Mouse (Mus musculus) CH12.LX (cell line): ENCODE data around the gene Aplf. TPM values are rescaled to one million over a fixed set of nuclear protein-coding genes. Genes with fewer than 3 reads are reported as not detected.

ENCODE experiments used
- DNase-seq: peaks from one replicate; pipeline ENCODE4 v3.0.0-alpha.2; 2013; ENCODE audit errors: extremely low read depth
- H3K27ac ChIP-seq: 2 replicates; pipeline ENCODE4 v1.5.1; 2012; ENCODE audit warnings: low read depth, mild to moderate bottlenecking, control low read depth, moderate library complexity; ENCODE audit not compliant: insufficient read depth
- H3K27me3 ChIP-seq: replicated peaks from 2 replicates; pipeline ENCODE3; 2012; ENCODE audit warnings: inconsistent platforms
- H3K36me3 ChIP-seq, 2 experiments: replicated peaks in 1 of 2; 2 replicates each; pipeline versions ENCODE3 to v1.6.1; 2012; ENCODE audit warnings: inconsistent platforms in 1 of 2, low read length in 1 of 2, mild to moderate bottlenecking in 1 of 2, mixed read lengths in 1 of 2, moderate library complexity in 1 of 2; ENCODE audit not compliant: control insufficient read depth in 1 of 2, insufficient read depth in 1 of 2
- H3K4me1 ChIP-seq, 2 experiments: 2 replicates each; pipeline ENCODE4 v1.6.1; 2012; ENCODE audit warnings: inconsistent platforms in 1 of 2, moderate library complexity in 1 of 2; ENCODE audit not compliant: insufficient read depth in 2 of 2, control insufficient read depth in 1 of 2
- H3K4me2 ChIP-seq: 2 replicates; pipeline ENCODE4 v1.6.1; 2012; ENCODE audit warnings: low read depth, mild to moderate bottlenecking, control low read depth; ENCODE audit not compliant: poor library complexity, insufficient read depth, severe bottlenecking
- H3K4me3 ChIP-seq, 3 experiments: fragments of 150-350 bp in 1 of 3; sonication (generic) in 1 of 3; replicated peaks in 1 of 3; 2 replicates each; pipeline versions ENCODE3 to v1.5.1; 2011 to 2012; ENCODE audit warnings: low read depth in 2 of 3, low read length in 2 of 3, mild to moderate bottlenecking in 2 of 3, moderate library complexity in 2 of 3, control low read depth in 1 of 3, improper control_type of control experiment in 1 of 3, inconsistent platforms in 1 of 3, mixed read lengths in 1 of 3; ENCODE audit not compliant: poor library complexity in 1 of 3
- H3K79me2 ChIP-seq: replicated peaks from 2 replicates; pipeline ENCODE4 v1.6.1; 2012; ENCODE audit warnings: mild to moderate bottlenecking, moderate library complexity; ENCODE audit not compliant: control insufficient read depth, poor library complexity, insufficient read depth, severe bottlenecking; ENCODE audit errors: extremely low read depth
- H3K9ac ChIP-seq: 2 replicates; pipeline ENCODE4 v1.6.1; 2012; ENCODE audit warnings: low read depth, mild to moderate bottlenecking, control low read depth, moderate library complexity; ENCODE audit not compliant: insufficient read depth
- H3K9me3 ChIP-seq: replicated peaks from 2 replicates; pipeline ENCODE3; 2012; ENCODE audit warnings: low read length, inconsistent platforms, mixed read lengths
- BHLHE40 ChIP-seq: IDR thresholded peaks from 2 replicates; pipeline ENCODE4 v1.6.1; 2011; ENCODE audit warnings: mild to moderate bottlenecking, low read depth, low read length, improper control_type of control experiment
- CTCF ChIP-seq, 2 experiments: IDR thresholded peaks in 1 of 2; conservative IDR thresholded peaks in 1 of 2; 2 replicates each; pipeline ENCODE4 v1.5.1; 2011 to 2012; ENCODE audit warnings: low read depth in 2 of 2, low read length in 2 of 2, improper control_type of control experiment in 1 of 2, inconsistent platforms in 1 of 2, mild to moderate bottlenecking in 1 of 2, moderate library complexity in 1 of 2
- ELF1 ChIP-seq: IDR thresholded peaks from 2 replicates; pipeline ENCODE4 v1.6.1; 2014; ENCODE audit warnings: low read depth, mild to moderate bottlenecking, inconsistent platforms, low read length, improper control_type of control experiment
- GABPA ChIP-seq: IDR thresholded peaks from 2 replicates; pipeline ENCODE4 v1.6.1; 2012; ENCODE audit warnings: low read depth, low read length, improper control_type of control experiment, inconsistent platforms; ENCODE audit not compliant: insufficient replicate concordance
- MAFK ChIP-seq: IDR thresholded peaks from 2 replicates; pipeline ENCODE4 v1.6.1; 2011; ENCODE audit warnings: low read length, improper control_type of control experiment; ENCODE audit not compliant: insufficient replicate concordance
- NRF1 ChIP-seq: IDR thresholded peaks from 2 replicates; pipeline ENCODE4 v1.6.1; 2014; ENCODE audit warnings: low read depth, mild to moderate bottlenecking, inconsistent platforms, low read length, improper control_type of control experiment, moderate library complexity
- POLR2AphosphoS2 ChIP-seq: IDR thresholded peaks from 2 replicates; pipeline ENCODE4 v1.6.1; 2011; ENCODE audit warnings: low read depth, low read length, improper control_type of control experiment
- RAD21 ChIP-seq: IDR thresholded peaks from 2 replicates; pipeline ENCODE4 v1.6.1; 2011; ENCODE audit warnings: low read depth, mild to moderate bottlenecking, low read length, improper control_type of control experiment, moderate library complexity
- SMC3 ChIP-seq: IDR thresholded peaks from 2 replicates; pipeline ENCODE4 v1.6.1; 2011; ENCODE audit warnings: low read depth, low read length, improper control_type of control experiment
- TBP ChIP-seq: conservative IDR thresholded peaks from 2 replicates; pipeline ENCODE4 v1.6.1; 2011; ENCODE audit warnings: low read depth, low read length, improper control_type of control experiment
- USF1 ChIP-seq: IDR thresholded peaks from 2 replicates; pipeline ENCODE4 v1.6.1; 2014; ENCODE audit warnings: low read depth, mild to moderate bottlenecking, inconsistent platforms, low read length, improper control_type of control experiment
- USF2 ChIP-seq: conservative IDR thresholded peaks from 2 replicates; pipeline ENCODE4 v1.6.1; 2011; ENCODE audit warnings: low read depth, low read length, improper control_type of control experiment
- dilution Hi-C: fragments of 300-500 bp; cut with MboI; formaldehyde crosslinking; loops from 2 replicates; pipeline ENCODE4 v1.14.3; 2020; ENCODE audit warnings: low sequenced_read_pairs; ENCODE audit not compliant: extremely low pct_unique_long_range_greater_than_20kb, extremely low pct_ligation_motif_present
- in situ Hi-C: fragments of 300-500 bp; cut with MboI; formaldehyde crosslinking; loops from 3 replicates; pipeline ENCODE4 v1.14.3; 2019; ENCODE audit warnings: low sequenced_read_pairs, low pct_ligation_motif_present, low pct_unique_long_range_greater_than_20kb, mixed read lengths
- polyA plus RNA-seq: library from polyadenylated mRNA; unstranded; fragments of >175 nt; gene quantifications from 2 replicates; pipeline ENCODE4 v1.2.1, GENCODE M21; 2012; ENCODE audit warnings: low read depth; ENCODE audit not compliant: insufficient read length
- total RNA-seq, 2 experiments: library from RNA; depleted of rRNA; stranded (reverse); fragments of 300-350 nt in 1 of 2; fragments of >200 nt in 1 of 2; gene quantifications; 2 replicates each; pipeline ENCODE4 v1.2.3; 2012 to 2014

Aplf gene
- total and polyA plus RNA-seq, 3 experiments = 10.3 to 15.8 (median 11.1) TPM

- dilution Hi-C loops = no loop called here
- no peaks in the 10 kb centered on the region for H3K9me3 ChIP-seq
- in situ Hi-C loops = no loop called here
- H3K36me3 ChIP-seq = no peaks in the 10 kb centered on the region
- no peaks in the 10 kb centered on the region for H3K27me3 ChIP-seq
- no peak for DNase-seq
- no peak overlapping the region for H3K4me2 ChIP-seq
- H3K4me3 ChIP-seq = no peak overlapping the region
- H3K27ac ChIP-seq = no peak overlapping the region
- no peak overlapping the region for H3K9ac ChIP-seq
- TF ChIP-seq POLR2AphosphoS2 = no peak
- TF ChIP-seq USF2 = 0 out of 2 replicates have a peak, but pooled peaks have one; percentile 20
- 0 out of 2 replicates have a peak, but pooled peaks have one; percentile 8 for TF ChIP-seq BHLHE40
- TF ChIP-seq USF1 = peak; percentile 50; the same call in 1 of the 2 replicates
- peaks cover 2 to 17% of the 10 kb centered on the region in 2 experiments; a peak in 2 of 4 replicates for H3K4me1 ChIP-seq
- H3K79me2 ChIP-seq = no peaks in the 10 kb centered on the region
Measured at GRCm38 (mm10) chr6:87615696-87616083, 56.3 kb downstream of the Aplf start.

GRCm38 (mm10) chr6:87614794-87615695 lies 56.9 kb downstream of the Aplf start:
- H3K79me2 ChIP-seq = no peaks in the 10 kb centered on the region
- dilution Hi-C loops = no loop called here
- H3K9me3 ChIP-seq = no peaks in the 10 kb centered on the region
- DNase-seq = no peak
- H3K27ac ChIP-seq = no peak overlapping the region
- no peaks in the 10 kb centered on the region for H3K27me3 ChIP-seq
- H3K36me3 ChIP-seq = no peaks in the 10 kb centered on the region
- H3K4me2 ChIP-seq = no peak overlapping the region
- in situ Hi-C loops = no loop called here
- no peak overlapping the region for H3K9ac ChIP-seq
- H3K4me3 ChIP-seq = no peak overlapping the region
- TF ChIP-seq SMC3 (peak; percentile 37), CTCF (conservative IDR thresholded peaks at IDR 0.05 in 1 of 2, IDR thresholded peaks at IDR 0.05 in 1 of 2; ENCODE audit: low read depth in 2 of 2, low read length in 2 of 2) (peak in 1 of 2 experiments; percentile 57; a peak in 2 of 4 replicates), MAFK (no peak), RAD21 (peak; percentile 19), ELF1 (no peak)
- H3K4me1 ChIP-seq = peaks cover 2 to 11% of the 10 kb centered on the region in 2 experiments; a peak in 2 of 4 replicates

- no peak for DNase-seq
- no peak overlapping the region for H3K27ac ChIP-seq
- no peak overlapping the region for H3K4me3 ChIP-seq
- H3K79me2 ChIP-seq = no peaks in the 10 kb centered on the region
- H3K36me3 ChIP-seq = no peaks in the 10 kb centered on the region
- dilution Hi-C loops (no loop called here), in situ Hi-C loops (no loop called here)
- H3K4me2 ChIP-seq = no peak overlapping the region
- TF ChIP-seq NRF1 (no peak), POLR2AphosphoS2 (no peak), TBP (no peak), GABPA (no peak)
- H3K4me1 ChIP-seq = peaks cover 0 to 10% of the 10 kb centered on the region in 2 experiments; a peak in 2 of 4 replicates
- no peaks in the 10 kb centered on the region for H3K9me3 ChIP-seq
- no peak overlapping the region for H3K9ac ChIP-seq
- no peaks in the 10 kb centered on the region for H3K27me3 ChIP-seq
Measured at GRCm38 (mm10) chr6:87599825-87600224, 72.2 kb downstream of the Aplf start.
